Mouse (Mus musculus) ES-Bruce4 (cell line): Measurements from ENCODE around the gene Ndufs1.

Experiments
- CTCF ChIP-seq: IDR thresholded peaks from one replicate; pipeline ENCODE4 v1.8.1; 2011; ENCODE audit warnings: low read depth, low read length
- EP300 ChIP-seq: IDR thresholded peaks from 2 replicates; pipeline ENCODE4 v1.6.1; 2011; ENCODE audit warnings: low read depth, low read length; ENCODE audit not compliant: insufficient read depth
- POLR2A ChIP-seq: IDR thresholded peaks from one replicate; pipeline ENCODE4 v1.8.1; 2011; ENCODE audit warnings: low read length; ENCODE audit not compliant: insufficient read depth

DNA sequence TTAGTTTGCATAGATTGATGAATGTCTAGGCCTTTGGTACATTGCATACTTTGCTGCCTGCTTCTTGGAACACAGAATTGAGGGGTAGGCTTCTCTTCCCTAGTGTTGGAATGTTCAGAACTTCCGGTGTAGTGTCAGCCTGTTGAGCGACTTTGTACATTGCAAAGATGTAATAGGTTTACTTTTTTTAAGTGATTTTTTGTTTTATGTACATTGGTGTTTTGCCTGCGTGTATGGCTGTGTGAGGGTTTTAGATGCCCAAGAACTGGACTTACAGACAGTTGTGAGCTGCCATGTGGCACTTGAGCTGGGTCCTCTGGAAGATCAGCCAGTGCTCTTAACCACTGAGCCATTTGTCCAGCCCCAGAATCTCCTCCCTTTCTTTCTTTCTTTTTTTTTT is 61.1 kb downstream of the Ndufs1 start:
- TF ChIP-seq POLR2A = no peak
- no peak for TF ChIP-seq EP300
- TF ChIP-seq CTCF = no peak
